Mouse (Mus musculus): ENCODE data around the gene Csrnp1. TPM values are rescaled to one million over a fixed set of nuclear protein-coding genes. Genes with fewer than 3 reads are reported as not detected.

Csrnp1 gene
- total and polyA plus RNA-seq, 3 experiments: 17.3 to 44.1 (median 26.5) TPM

GRCm38 (mm10) chr9:119925120-119925657 is 59.3 kb downstream of the Csrnp1 start:
- Histone ChIP-seq H3K27me3 (ENCODE audit: insufficient read depth, low read length) (no peaks in the 10 kb centered on the region), H3K36me3 (replicated peaks) (peaks cover 97% of the 10 kb centered on the region), H3K4me1 (ENCODE audit: insufficient read depth, low read depth, low read length) (peaks cover 34% of the 10 kb centered on the region), H3K4me3 (ENCODE audit: low read depth, low read length) (no peak overlapping the region), H3K9me3 (replicated peaks) (no peaks in the 10 kb centered on the region)
- no peak for ATAC-seq (ENCODE audit: extremely low read depth, insufficient number of reproducible peaks, low FRiP score, poor library complexity, severe bottlenecking)
- TF ChIP-seq GATA2 (IDR thresholded peaks at IDR 0.05; ENCODE audit: borderline replicate concordance, low read depth, low read length) (no peak), TAL1 (conservative IDR thresholded peaks at IDR 0.05; ENCODE audit: low read depth, low read length) (no peak)
- no peak for DNase-seq (ENCODE audit: low spot score)

- Histone ChIP-seq H3K4me1 (ENCODE audit: insufficient read depth, low read depth, low read length) (peaks cover 34% of the 10 kb centered on the region), H3K9me3 (replicated peaks) (no peaks in the 10 kb centered on the region), H3K4me3 (ENCODE audit: low read depth, low read length) (peak overlapping the region; percentile 30; the same call in 1 of the 2 replicates), H3K36me3 (replicated peaks) (peaks cover 97% of the 10 kb centered on the region), H3K27me3 (ENCODE audit: insufficient read depth, low read length) (no peaks in the 10 kb centered on the region)
- DNase-seq (ENCODE audit: low spot score) (peak; percentile 55), ATAC-seq (ENCODE audit: extremely low read depth, insufficient number of reproducible peaks, low FRiP score, poor library complexity, severe bottlenecking) (peak; percentile 79)
- TF ChIP-seq TAL1 (conservative IDR thresholded peaks at IDR 0.05; ENCODE audit: low read depth, low read length): no peak; the same call in 1 of the 2 replicates
- TF ChIP-seq POLR2AphosphoS5 (IDR thresholded peaks at IDR 0.05; ENCODE audit: insufficient replicate concordance, low read depth, low read length): no peak
- TF ChIP-seq GATA2 (IDR thresholded peaks at IDR 0.05; ENCODE audit: borderline replicate concordance, low read depth, low read length): no peak
- no peak for TF ChIP-seq GATA1 (IDR thresholded peaks at IDR 0.05; ENCODE audit: borderline replicate concordance, low read length)
- no peak for TF ChIP-seq CTCF (IDR thresholded peaks at IDR 0.05; ENCODE audit: low read depth, low read length)
Measured at GRCm38 (mm10) chr9:119923462-119923861, 61.0 kb downstream of the Csrnp1 start.

Other genes starting within 250 kb of the Csrnp1 start
- gene Scn11a, start 159.2 kb downstream of the Csrnp1 start, total RNA-seq (2014; fragmentation: Nextera tagmentation): not detected in 2 replicates
- gene Scn11a, start 159.2 kb downstream of the Csrnp1 start, total RNA-seq (2017): under 0.01 and 0.06 TPM in 2 replicates
- gene Scn11a, start 159.2 kb downstream of the Csrnp1 start, polyA plus RNA-seq (2012): not detected in 2 replicates
- 99.9 and 111 TPM in 2 replicates for gene Wdr48, start 89.8 kb downstream of the Csrnp1 start, total RNA-seq (2014; fragmentation: Nextera tagmentation)
- gene Wdr48, start 89.8 kb downstream of the Csrnp1 start, total RNA-seq (2017): 52.7 and 55.1 TPM in 2 replicates
- gene Wdr48, start 89.8 kb downstream of the Csrnp1 start, polyA plus RNA-seq (2012): 11.3 and 14.5 TPM in 2 replicates
- gene Gorasp1, start 47.1 kb downstream of the Csrnp1 start, total RNA-seq (2014; fragmentation: Nextera tagmentation): 9.7 and 11.0 TPM in 2 replicates
- 4.8 and 7.4 TPM in 2 replicates for gene Gorasp1, start 47.1 kb downstream of the Csrnp1 start, total RNA-seq (2017)
- gene Gorasp1, start 47.1 kb downstream of the Csrnp1 start, polyA plus RNA-seq (2012): 15.4 and 18.3 TPM in 2 replicates
- gene Ttc21a, start 47.1 kb downstream of the Csrnp1 start, total RNA-seq (2014; fragmentation: Nextera tagmentation): not detected in 2 replicates
- gene Ttc21a, start 47.1 kb downstream of the Csrnp1 start, total RNA-seq (2017): 0.17 and 0.38 TPM in 2 replicates
- gene Ttc21a, start 47.1 kb downstream of the Csrnp1 start, polyA plus RNA-seq (2012): 0.02 and 0.06 TPM in 2 replicates
- gene Xirp1, start 38.9 kb upstream of the Csrnp1 start, total RNA-seq (2014; fragmentation: Nextera tagmentation): not detected in 2 replicates
- gene Xirp1, start 38.9 kb upstream of the Csrnp1 start, total RNA-seq (2017): 0.05 and 0.06 TPM in 2 replicates
- not detected in 2 replicates for gene Xirp1, start 38.9 kb upstream of the Csrnp1 start, polyA plus RNA-seq (2012)
- gene Cx3cr1, start 85.2 kb upstream of the Csrnp1 start, total RNA-seq (2014; fragmentation: Nextera tagmentation): not detected in 2 replicates
- gene Cx3cr1, start 85.2 kb upstream of the Csrnp1 start, total RNA-seq (2017): 0.22 TPM in 1 of 2 replicates, not detected in the other
- gene Cx3cr1, start 85.2 kb upstream of the Csrnp1 start, polyA plus RNA-seq (2012): not detected in 2 replicates
- gene Ccr8, start 107.5 kb upstream of the Csrnp1 start, total RNA-seq (2014; fragmentation: Nextera tagmentation): not detected in 2 replicates
- not detected in 2 replicates for gene Ccr8, start 107.5 kb upstream of the Csrnp1 start, total RNA-seq (2017)
- gene Ccr8, start 107.5 kb upstream of the Csrnp1 start, polyA plus RNA-seq (2012): not detected in 2 replicates
- 56.2 and 59.8 TPM in 2 replicates for gene Slc25a38, start 125.7 kb upstream of the Csrnp1 start, total RNA-seq (2014; fragmentation: Nextera tagmentation)
- gene Slc25a38, start 125.7 kb upstream of the Csrnp1 start, total RNA-seq (2017): 39.1 and 44.2 TPM in 2 replicates
- gene Slc25a38, start 125.7 kb upstream of the Csrnp1 start, polyA plus RNA-seq (2012): 38.8 and 51.2 TPM in 2 replicates
- gene Rpsa, start 143.0 kb upstream of the Csrnp1 start, total RNA-seq (2014; fragmentation: Nextera tagmentation): 4,941 and 5,512 TPM in 2 replicates
- gene Rpsa, start 143.0 kb upstream of the Csrnp1 start, total RNA-seq (2017): 6,009 and 6,679 TPM in 2 replicates
- 3,654 and 17,705 TPM in 2 replicates for gene Rpsa, start 143.0 kb upstream of the Csrnp1 start, polyA plus RNA-seq (2012)
- not detected in 2 replicates for gene Mobp, start 165.0 kb upstream of the Csrnp1 start, total RNA-seq (2014; fragmentation: Nextera tagmentation)
- 0.38 TPM in 1 of 2 replicates, not detected in the other for gene Mobp, start 165.0 kb upstream of the Csrnp1 start, total RNA-seq (2017)
- not detected in 2 replicates for gene Mobp, start 165.0 kb upstream of the Csrnp1 start, polyA plus RNA-seq (2012)